Mouse (Mus musculus): ENCODE measurements around the gene Clca3a1.
A peak's percentile ranks its signal among the peaks of the same experiment; 100 is the strongest.
"Not testable (repeated sequence)": the region's sequence is repeated elsewhere in the genome, so short reads cannot be mapped to it uniquely, and the experiment has no call there.

The Clca3a1 gene

DNA sequence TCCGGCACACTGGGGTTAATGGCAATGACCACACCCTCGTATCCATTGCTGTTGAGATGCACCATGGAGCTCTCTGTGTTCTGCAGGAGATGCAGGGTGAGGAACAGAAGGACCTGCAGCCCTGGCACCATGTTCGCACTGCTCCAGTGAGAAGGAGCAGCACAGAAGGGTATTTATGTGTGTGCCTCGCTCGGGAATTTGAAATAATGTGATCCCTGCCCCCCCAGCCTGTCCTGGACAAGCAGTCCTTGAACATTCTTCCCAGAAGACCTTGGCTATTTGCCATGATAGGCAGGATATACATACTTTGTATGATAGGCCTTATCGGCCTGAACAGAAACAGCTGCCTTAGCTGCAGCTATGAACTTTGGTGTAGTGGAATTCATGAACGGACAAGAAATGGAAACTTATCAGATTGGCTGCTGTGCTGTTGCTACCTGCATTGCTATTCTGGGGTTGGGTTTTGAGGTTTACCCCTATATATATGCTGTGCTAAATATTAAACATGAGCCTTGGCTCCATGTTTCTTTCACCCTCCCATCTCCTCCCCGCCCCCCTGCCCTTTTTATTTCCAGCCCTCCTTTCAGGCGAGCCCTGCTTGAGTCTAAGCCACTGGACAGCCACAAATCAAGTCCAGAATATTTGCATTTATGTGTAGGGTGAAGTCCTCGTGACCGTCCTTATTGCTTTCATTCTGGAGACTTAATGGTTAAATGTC, at the start of gene Clca3a1:
TSS of gene Clca3a1 (minus strand) at position 386 of the 718 bp plus-strand sequence.
- no peak for DNase-seq (ENCODE audit: extremely low spot score, low spot score)

DNA sequence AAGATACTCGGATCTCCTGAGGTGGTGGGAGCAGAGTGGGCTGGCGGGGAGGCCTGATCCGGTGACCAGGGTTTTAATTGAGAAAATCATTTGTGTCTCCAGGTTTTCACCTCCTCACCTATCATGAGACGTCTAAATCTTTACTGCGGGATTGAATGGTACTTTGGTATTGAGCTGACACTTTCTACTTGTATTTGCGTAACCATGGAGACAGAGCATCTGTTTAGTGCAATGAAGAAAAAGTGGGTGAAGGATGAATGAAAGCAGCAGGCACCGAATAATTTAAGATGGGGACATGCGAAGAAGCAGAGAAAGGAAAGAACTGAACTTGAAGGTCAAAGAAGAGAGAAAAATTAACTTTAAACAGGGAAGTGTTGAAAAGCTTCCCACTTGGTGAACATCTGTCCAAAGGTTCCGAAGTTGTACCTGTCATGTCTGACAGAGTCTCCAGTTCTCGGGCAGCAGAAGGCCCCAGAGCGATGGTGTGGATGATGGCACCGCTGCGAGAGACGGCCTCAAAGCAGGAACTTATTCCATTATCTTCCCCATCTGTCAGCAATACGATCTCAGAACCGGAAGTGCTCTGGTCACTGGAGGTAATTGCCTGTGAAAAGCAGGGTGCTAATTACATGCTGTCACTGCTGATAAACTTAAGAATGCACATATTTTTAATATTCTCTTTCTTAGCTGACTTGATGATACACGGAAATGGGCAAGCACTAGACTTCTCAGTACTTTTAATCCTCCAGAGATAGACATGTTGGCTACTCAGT, 47.6 kb upstream of the Clca3a1 start:
- not testable (repeated sequence) for DNase-seq (ENCODE audit: extremely low spot score, low spot score)

DNA sequence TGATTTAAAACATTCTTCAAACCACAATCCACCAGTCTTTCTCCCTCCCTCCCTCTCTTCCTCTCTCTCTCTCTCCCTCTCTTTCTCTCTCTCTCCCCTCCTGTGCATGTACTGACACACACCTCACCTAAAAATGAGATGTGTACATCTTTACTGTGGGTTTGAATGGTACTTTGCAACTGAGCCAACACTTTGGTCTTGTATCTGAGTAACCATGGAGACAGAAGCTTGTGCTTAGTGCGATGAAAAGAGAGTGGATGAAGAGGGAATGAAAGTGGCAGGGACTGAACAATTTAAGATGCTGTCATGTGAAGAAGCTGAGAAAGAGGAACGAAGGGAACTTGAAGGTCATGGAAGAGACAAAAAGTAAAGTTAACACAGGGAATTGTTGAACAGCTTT, 45.8 kb upstream of the Clca3a1 start:
- not testable (repeated sequence) for DNase-seq (ENCODE audit: extremely low spot score, low spot score)

DNA sequence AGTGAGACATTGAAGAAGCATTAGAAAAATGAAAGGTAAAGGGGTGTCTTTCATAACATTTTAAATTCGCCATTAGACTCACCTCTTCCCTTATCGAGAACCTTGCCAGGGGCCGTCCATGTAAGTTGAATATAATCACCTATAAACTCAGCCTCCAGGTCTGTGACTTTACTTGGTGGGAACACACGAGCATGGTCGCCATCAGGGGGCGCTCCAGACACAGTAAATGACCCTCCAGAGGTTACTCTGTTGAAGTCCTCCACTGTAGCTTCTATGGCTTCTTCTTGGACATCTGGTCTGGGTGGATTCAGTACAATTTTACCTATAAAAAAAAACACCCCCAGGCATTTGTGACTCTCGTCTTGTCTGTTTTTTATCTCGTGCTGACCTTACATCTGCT, 41.1 kb upstream of the Clca3a1 start:
- DNase-seq (ENCODE audit: extremely low spot score, low spot score): peak; percentile 24

DNA sequence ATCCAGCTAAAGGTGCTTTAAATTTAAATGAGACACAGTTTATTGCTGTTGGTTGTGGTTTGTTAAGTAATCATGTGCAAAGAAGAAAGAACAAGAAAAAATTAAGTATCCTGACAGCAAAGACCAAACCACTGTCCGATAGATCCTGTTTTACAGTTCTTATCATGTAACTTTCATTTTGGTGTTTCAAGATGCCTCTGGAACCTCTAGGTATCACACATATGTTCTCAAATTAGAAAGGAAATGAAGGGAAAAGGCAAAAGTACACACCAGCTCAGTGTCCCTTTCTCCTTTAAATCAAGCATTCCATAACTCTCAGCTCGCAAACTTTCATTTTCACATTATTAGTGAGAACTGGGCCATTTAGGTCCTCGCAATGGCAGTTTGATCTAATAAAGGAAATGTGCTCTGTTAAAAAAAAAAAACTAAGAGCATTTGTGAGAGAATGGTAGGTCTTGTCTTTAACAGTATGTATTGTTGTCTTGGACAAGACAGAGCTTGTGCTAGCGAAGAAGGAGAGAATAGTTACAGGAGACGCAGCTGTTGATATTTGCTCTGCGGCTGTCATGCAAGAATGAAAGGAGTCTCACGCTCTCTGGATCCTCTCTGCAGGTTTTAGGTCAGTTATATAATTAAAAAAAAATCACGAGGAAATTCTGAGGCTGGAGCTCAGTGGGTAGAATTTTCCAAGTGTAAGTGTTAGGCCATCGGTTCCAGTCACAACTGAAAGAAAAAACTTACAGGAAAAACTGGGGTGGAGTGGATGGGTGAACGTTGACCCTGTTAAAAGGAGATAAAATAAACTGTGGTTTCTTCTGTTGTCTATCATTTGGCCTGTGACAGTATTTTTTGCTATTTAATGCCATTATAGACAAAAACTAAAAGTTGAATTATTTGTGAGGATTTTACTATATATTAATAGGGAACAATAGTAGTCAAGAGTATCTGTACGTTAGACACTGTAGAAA, 24.7 kb upstream of the Clca3a1 start:
- DNase-seq (ENCODE audit: extremely low spot score, low spot score): no peak

DNA sequence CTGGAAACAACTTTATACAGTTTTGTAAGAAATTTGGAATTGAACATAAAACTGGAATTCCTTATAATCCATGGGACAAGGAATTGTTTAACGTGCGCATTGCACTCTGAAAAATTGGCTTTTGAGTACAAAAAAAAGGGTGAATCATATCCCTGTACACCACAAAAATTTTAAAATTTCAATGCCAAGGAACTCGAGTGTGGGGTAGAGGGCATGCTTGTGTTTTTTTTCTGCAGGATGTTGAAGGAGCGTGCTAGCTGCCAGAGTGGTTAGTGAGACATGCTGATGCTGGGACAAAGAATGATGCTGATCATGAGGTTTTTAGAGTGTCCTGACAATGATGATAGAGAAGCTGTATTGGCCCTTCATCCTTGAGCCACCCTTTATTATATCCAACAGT, 4.4 kb upstream of the Clca3a1 start:
- no peak for DNase-seq (ENCODE audit: extremely low spot score, low spot score)

DNA sequence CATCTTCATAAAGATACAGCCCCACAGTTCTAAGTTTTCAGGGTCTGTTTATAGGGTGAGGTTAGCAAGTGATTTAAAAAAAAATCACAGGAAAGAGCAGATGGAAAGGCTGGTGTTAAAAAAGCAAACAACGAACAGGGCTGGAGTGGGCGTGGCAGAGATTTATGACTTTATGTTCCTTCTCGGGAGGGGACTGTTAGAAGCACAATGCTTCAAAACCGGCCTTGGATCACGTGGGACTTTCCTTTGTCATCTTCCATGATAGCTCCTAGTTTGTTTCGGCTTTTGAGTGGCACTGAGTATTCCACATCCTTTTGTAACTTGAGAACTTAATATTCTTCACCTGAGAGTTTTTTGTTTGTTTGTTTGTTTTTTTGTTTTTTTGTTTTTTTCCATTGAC, 677 bp upstream of the Clca3a1 start:
- DNase-seq (ENCODE audit: extremely low spot score, low spot score): no peak

DNA sequence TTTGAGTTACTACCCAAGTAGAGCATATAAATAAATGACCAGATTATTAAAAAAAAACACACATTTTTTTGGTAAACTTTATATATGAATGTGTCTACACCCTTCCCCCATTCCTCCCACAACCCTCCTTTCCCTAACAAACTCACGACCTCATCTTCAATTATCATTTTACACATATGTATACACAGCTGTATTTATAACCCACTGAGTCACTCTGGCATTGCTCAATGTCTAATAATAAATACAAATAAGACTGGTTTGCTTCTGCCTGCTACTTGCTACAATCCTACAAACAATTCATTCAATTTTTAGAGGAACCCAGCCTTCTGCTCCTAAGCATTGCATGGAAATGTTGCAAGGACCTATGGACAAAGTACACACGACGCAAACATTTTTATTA, 1.1 kb downstream of the Clca3a1 start:
- no peak for DNase-seq (ENCODE audit: extremely low spot score, low spot score)

DNA sequence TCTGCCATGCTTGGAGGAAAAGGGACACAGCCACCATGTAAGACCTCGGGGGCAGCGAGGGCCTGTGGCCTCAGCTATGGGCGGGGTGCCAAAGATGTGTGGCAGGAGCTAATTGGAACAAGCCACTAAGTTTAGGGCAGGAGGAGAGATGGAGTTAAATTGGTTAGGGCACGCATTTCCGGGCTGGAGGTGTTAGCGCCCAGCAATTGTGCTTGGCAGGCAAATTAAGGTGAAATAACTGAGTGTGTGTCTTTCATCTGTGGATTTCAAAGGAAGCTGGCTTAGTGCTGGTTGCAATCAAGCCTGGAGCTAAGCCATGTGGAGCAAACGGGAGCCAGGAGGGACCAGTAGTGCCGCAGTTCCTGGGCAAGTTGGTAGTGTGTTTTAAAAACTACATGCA, 4.7 kb downstream of the Clca3a1 start:
- DNase-seq (ENCODE audit: extremely low spot score, low spot score): not testable (repeated sequence)

DNA sequence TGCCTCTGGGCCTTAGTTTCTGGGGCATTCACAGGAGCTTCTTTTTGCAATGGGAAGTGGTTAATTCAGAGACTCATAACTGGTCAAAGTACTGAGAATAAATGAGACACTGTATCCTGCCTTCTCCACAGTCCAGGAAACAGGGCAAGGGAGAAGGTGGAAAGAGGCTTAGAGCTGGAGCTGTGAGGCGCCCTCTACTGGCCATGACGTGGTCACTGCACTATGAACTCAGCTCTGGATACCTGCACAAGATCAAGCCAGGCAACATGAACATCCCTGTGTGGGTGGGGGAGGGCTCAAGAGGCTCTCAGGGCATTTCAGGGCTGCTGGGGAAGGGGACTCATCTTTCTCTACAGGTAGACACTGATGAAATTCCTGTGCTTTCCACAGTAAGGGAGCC, 7.7 kb downstream of the Clca3a1 start:
- no peak for DNase-seq (ENCODE audit: extremely low spot score, low spot score)

DNA sequence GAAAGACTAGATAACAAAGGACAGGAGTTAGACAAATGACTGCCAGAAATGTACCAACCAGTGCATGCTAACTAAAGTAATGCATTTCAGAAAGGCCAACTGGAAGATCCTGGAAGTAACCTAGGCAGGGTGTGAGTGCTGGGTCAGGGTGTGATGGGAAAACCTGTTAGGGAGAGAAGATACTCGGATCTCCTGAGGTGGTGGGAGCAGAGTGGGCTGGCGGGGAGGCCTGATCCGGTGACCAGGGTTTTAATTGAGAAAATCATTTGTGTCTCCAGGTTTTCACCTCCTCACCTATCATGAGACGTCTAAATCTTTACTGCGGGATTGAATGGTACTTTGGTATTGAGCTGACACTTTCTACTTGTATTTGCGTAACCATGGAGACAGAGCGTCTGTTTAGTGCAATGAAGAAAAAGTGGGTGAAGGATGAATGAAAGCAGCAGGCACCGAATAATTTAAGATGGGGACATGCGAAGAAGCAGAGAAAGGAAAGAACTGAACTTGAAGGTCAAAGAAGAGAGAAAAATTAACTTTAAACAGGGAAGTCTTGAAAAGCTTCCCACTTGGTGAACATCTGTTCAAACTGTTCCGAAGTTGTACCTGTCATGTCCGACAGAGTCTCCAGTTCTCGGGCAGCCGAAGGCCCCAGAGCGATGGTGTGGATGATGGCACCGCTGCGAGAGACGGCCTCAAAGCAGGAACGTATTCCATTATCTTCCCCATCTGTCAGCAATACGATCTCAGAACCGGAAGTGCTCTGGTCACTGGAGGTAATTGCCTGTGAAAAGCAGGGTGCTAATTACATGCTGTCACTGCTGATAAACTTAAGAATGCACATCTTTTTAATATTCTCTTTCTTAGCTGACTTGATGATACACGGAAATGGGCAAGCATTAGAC, 11.5 kb downstream of the Clca3a1 start:
- not testable (repeated sequence) for DNase-seq (ENCODE audit: extremely low spot score, low spot score)

DNA sequence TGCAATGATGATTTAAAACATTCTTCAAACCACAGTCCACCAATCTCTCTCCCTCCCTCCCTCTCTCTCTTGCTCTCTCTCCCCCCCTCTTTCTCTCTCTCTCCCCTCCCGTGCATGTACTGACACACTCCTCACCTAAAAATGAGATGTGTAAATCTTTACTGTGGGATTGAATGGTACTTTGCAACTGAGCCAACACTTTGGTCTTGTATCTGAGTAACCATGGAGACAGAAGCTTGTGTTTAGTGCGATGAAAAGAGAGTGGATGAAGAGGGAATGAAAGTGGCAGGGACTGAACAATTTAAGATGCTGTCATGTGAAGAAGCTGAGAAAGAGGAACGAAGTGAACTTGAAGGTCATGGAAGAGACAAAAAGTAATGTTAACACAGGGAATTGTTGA, 13.1 kb downstream of the Clca3a1 start:
- not testable (repeated sequence) for DNase-seq (ENCODE audit: extremely low spot score, low spot score)

DNA sequence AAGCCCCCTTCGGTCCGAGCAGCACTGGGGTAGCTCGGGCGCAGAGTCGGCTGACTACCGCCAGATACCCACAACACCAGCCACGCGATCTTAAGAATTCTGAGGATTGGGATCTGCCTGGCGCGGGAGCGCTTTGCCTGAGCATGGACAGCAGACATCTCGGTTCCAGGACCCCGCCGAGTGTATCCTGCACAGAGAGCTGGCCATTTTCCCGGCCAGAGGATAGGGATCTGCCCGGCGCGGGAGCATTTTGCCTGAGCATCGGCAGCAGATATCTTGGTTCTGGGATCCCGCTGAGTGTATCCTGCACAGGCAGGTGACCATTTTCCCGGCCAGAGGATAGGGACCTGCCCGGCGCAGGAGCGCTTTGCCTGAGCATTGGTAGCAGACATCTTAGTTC, 22.4 kb downstream of the Clca3a1 start:
- DNase-seq (ENCODE audit: extremely low spot score, low spot score): not testable (repeated sequence)

DNA sequence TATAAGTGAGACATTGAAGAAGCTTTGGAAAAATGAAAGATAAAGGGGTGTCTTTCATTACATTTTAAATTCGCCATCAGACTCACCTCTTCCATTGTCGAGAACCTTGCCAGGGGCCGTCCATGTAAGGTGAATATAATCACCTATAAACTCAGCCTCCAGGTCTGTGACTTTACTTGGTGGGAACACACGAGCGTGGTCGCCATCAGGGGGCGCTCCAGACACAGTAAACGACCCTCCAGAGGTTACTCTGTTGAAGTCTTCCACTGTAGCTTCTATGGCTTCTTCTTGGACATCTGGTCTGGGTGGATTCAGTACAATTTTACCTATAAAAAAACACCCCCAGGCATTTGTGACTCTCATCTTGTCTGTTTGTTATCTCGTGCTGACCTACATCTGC, 23.9 kb downstream of the Clca3a1 start:
- no peak for DNase-seq (ENCODE audit: extremely low spot score, low spot score)

DNA sequence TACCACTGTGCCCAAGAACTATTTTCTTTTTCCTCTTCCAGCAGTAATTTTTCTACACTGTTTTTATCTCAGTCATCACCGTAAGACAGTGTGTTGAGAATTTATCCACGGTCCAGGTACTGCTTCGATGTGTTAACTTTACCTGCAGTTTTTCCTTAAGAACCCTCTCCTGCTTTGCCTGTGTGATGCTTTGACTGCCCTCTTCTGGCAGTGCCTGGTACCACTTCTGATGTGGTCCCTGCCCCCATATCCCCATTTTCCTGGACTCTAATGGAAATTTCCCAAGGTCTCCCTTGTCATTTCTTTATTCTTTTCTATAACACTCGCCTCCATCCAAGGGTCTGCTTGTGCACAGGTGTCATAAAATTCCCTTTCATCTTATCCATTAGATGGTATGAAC, 37.3 kb downstream of the Clca3a1 start:
- peak; percentile 33 for DNase-seq (ENCODE audit: extremely low spot score, low spot score)

DNA sequence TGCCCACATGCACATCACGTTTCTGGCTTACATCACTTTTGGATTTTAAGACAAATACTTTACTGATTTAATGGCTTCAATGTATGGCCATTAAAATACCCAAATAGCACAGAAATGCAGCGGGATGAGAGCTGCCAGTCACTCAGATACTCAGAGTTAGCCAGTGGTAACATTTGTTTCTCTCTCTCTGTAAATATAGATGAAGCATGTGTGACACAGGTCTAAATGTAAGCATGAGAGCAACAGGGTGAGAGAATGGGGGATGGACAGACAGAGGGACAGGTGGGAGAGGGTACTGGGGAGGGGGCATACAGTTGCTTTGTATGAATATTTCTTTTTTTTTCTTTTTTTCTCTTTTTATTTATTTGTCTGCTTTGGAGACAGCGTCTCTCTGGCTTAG, 38.2 kb downstream of the Clca3a1 start:
- DNase-seq (ENCODE audit: extremely low spot score, low spot score): not testable (repeated sequence)

DNA sequence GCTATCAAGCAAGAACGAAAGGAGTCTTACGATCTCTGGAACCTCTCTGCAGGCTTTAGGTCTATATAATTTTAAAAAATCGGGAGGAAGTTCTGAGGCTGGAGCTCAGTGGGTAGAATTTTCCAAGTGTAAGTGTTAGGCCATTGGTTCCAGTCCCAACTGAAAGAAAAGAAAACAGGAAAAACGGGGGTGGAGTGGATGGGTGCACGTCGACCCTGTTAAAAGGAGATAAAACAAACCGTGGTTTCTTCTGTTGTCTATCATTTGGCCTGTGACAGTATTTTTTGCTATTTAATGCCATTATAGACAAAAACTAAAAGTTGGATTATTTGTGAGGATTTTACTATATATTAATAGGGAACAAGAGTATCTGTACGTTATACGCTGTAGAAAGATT, 38.9 kb downstream of the Clca3a1 start:
- no peak for DNase-seq (ENCODE audit: extremely low spot score, low spot score)

DNA sequence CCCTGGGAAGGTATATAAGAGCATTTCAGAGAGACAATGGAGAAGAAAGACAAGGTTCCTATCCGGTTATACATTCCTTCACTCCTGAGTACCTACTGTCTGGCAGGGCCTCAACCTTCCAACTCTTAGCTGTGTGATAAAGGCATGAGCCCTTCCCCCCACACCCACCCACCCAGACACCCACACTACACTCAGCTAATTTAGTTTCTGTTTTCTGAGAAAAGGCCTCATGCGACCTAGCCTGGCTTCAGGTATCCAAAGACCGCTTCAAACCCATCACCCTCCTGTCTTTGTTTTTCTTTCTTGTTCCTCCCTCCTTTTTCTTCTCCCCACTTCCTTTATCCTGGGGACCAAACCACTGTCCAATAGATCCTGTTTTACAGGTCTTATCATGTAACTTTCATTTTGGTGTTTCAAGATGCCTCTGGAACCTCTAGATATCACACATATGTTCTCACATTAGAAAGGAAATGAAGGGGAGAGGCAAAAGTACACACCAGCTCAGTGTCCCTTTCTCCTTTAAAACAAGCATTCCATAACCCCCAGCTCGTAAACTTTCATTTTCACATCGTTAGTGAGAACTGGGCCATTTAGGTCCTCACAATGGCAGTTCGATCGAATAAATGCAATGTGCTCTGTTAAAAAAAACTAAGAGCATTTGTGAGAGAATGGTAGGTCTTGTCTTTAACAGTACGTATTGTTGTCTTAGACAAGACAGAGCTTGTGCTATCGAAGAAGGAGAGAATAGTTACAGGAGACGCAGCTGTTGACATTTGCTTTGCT, 39.5 kb downstream of the Clca3a1 start:
- no peak for DNase-seq (ENCODE audit: extremely low spot score, low spot score)

DNA sequence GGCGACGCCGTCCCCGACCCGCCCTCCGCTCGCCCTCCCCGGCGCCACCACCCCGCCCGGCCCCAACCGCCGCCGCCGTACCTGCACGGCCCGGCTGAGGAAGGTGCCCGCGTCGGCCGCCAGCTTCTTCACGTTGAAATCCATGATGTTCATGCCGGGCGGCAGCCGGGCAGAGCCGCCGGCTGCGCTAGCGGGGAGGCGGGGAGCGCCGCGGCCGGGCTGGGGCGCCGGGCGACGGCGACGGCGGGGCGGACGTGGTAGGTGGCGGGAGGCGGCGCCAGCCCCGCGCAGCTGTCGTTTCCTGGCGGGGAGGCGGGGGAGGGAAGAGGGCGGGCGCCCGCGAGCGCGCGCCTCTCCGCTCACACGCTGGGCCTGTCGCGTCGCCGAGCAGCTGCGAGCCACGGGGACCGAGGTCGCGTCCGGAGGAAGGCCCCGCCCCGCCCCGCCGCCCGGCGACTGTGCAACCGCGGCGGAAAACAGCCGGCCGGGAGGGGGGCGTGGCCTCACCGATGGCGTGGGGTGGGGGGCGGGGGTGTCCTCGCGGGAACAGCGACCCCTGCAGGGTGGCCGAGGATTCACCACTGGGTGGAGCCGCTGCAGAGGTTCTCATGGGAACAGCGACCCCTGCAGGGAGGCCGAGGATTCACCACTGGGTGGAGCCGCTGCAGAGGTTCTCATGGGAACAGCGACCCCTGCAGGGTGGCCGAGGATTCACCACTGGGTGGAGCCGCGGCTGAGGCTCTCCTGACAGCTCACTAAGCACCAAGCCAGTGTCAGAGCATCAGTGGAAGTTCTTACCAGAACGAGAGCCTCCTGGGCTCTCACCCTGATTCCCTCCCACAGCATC, 40.7 kb downstream of the Clca3a1 start, which contains the start of gene Sh3glb1:
TSS of gene Sh3glb1 (minus strand) at position 435 of the 847 bp plus-strand sequence.
- DNase-seq (ENCODE audit: extremely low spot score, low spot score): peak; percentile 95
